Mouse (Mus musculus) testis, adult 2 months (tissue): Measurements from ENCODE around the gene Fblim1. TPM values are rescaled to one million over a fixed set of nuclear protein-coding genes. Genes with fewer than 3 reads are reported as not detected.

ENCODE experiments used
- H3K27ac ChIP-seq: fragments of 200-500 bp; 2 replicates; pipeline ENCODE4 v1.5.1; 2012; ENCODE audit warnings: low read depth, low read length; ENCODE audit not compliant: control insufficient read depth, insufficient read depth
- H3K27me3 ChIP-seq: fragments of 200-500 bp; 2 replicates; pipeline ENCODE4 v1.6.1; 2012; ENCODE audit warnings: mild to moderate bottlenecking, low read length, moderate library complexity; ENCODE audit not compliant: control insufficient read depth, insufficient read depth
- H3K36me3 ChIP-seq: fragments of 200-500 bp; 2 replicates; pipeline ENCODE4 v1.6.1; 2012; ENCODE audit warnings: mild to moderate bottlenecking, low read length; ENCODE audit not compliant: control insufficient read depth, insufficient read depth
- H3K4me1 ChIP-seq: fragments of 200-500 bp; 2 replicates; pipeline ENCODE4 v1.6.1; 2012; ENCODE audit warnings: low read length; ENCODE audit not compliant: control insufficient read depth, insufficient read depth
- H3K4me3 ChIP-seq: fragments of 200-500 bp; 2 replicates; pipeline ENCODE4 v1.5.1; 2012; ENCODE audit warnings: low read depth, mild to moderate bottlenecking, low read length, moderate library complexity, mixed read lengths; ENCODE audit not compliant: control insufficient read depth
- CTCF ChIP-seq: fragments of 200-500 bp; IDR thresholded peaks from 2 replicates; pipeline ENCODE4 v1.5.1; 2012; ENCODE audit warnings: low read depth, mild to moderate bottlenecking, inconsistent platforms, low read length, moderate library complexity; ENCODE audit not compliant: control insufficient read depth, insufficient read depth, insufficient replicate concordance
- POLR2A ChIP-seq: fragments of 200-500 bp; IDR thresholded peaks from 2 replicates; pipeline ENCODE4 v1.6.1; 2012; ENCODE audit warnings: low read depth, mild to moderate bottlenecking, inconsistent platforms, low read length, moderate library complexity; ENCODE audit not compliant: control insufficient read depth
- polyA plus RNA-seq: library from polyadenylated mRNA; depleted of rRNA; stranded (reverse); fragments of >200 nt; gene quantifications from 2 replicates; pipeline ENCODE4 v1.2.3, GENCODE M21; 2012

Fblim1 gene
- polyA plus RNA-seq, 1 experiment, result 3.1 TPM

GRCm38 (mm10) chr4:141545743-141546333 is 60.1 kb downstream of the Fblim1 start:
- H3K27ac ChIP-seq, result peak overlapping the region; percentile 98
- H3K4me3 ChIP-seq, result peak overlapping the region; percentile 97
- H3K36me3 ChIP-seq, result no peaks in the 10 kb centered on the region
- no peaks in the 10 kb centered on the region for H3K27me3 ChIP-seq
- TF ChIP-seq CTCF (0 out of 2 replicates have a peak, but pooled peaks have one; percentile 2), POLR2A (peak; percentile 88)
- H3K4me1 ChIP-seq, result peaks cover 4% of the 10 kb centered on the region

GRCm38 (mm10) chr4:141545071-141545742 is 60.7 kb downstream of the Fblim1 start:
- Histone ChIP-seq H3K27ac (peak overlapping the region; percentile 96), H3K4me1 (peaks cover 4% of the 10 kb centered on the region), H3K36me3 (no peaks in the 10 kb centered on the region), H3K27me3 (no peaks in the 10 kb centered on the region), H3K4me3 (peak overlapping the region; percentile 97)
- TF ChIP-seq POLR2A, result peak; percentile 73
- no peak for TF ChIP-seq CTCF

GRCm38 (mm10) chr4:141544536-141544935 is 61.4 kb downstream of the Fblim1 start:
- Histone ChIP-seq H3K4me1 (peaks cover 4% of the 10 kb centered on the region), H3K27ac (no peak overlapping the region), H3K36me3 (no peaks in the 10 kb centered on the region), H3K4me3 (no peak overlapping the region), H3K27me3 (no peaks in the 10 kb centered on the region)
- no peak for TF ChIP-seq POLR2A
- TF ChIP-seq CTCF, result no peak

- H3K27me3 ChIP-seq, result no peaks in the 10 kb centered on the region
- H3K4me1 ChIP-seq, result peaks cover 6% of the 10 kb centered on the region
- H3K27ac ChIP-seq, result no peak overlapping the region
- no peaks in the 10 kb centered on the region for H3K36me3 ChIP-seq
- H3K4me3 ChIP-seq, result no peak overlapping the region
- TF ChIP-seq POLR2A, result no peak
- no peak for TF ChIP-seq CTCF
These were observed 62.3 kb downstream of the Fblim1 start for GRCm38 (mm10) chr4:141543593-141543992.

- H3K4me1 ChIP-seq, result peaks cover 10% of the 10 kb centered on the region
- no peak overlapping the region for H3K4me3 ChIP-seq
These were observed 64.0 kb downstream of the Fblim1 start for GRCm38 (mm10) chr4:141541851-141542250.

GRCm38 (mm10) chr4:141540844-141541243 is 65.1 kb downstream of the Fblim1 start:
- H3K36me3 ChIP-seq, result no peaks in the 10 kb centered on the region
- H3K27ac ChIP-seq, result no peak overlapping the region
- no peak for TF ChIP-seq POLR2A
- TF ChIP-seq CTCF, result no peak
- peaks cover 17% of the 10 kb centered on the region for H3K4me1 ChIP-seq
- no peak overlapping the region for H3K4me3 ChIP-seq
- no peaks in the 10 kb centered on the region for H3K27me3 ChIP-seq

More at GRCm38 (mm10) chr4:141541851-141542250, 64.0 kb downstream of the Fblim1 start:
- TF ChIP-seq CTCF (no peak), POLR2A (no peak)
- Histone ChIP-seq H3K27ac (no peak overlapping the region), H3K27me3 (no peaks in the 10 kb centered on the region), H3K36me3 (no peaks in the 10 kb centered on the region)

- Histone ChIP-seq H3K27ac (peak overlapping the region; percentile 83), H3K4me1 (peaks cover 19% of the 10 kb centered on the region), H3K36me3 (no peaks in the 10 kb centered on the region), H3K4me3 (peak overlapping the region; percentile 96), H3K27me3 (no peaks in the 10 kb centered on the region)
- no peak for TF ChIP-seq CTCF
- no peak for TF ChIP-seq POLR2A
These were observed 66.6 kb downstream of the Fblim1 start for GRCm38 (mm10) chr4:141539213-141539767.
